Mouse (Mus musculus) G1E-ER4 (cell line): Measurements from ENCODE around the gene Wdr95. TPM values are rescaled to one million over a fixed set of nuclear protein-coding genes. Genes with fewer than 3 reads are reported as not detected.

Experiments used
- GATA1 ChIP-seq: IDR thresholded peaks from one replicate; pipeline ENCODE4 v1.8.0; 2012; ENCODE audit warnings: low read length, inconsistent platforms
- polyA plus RNA-seq: library from polyadenylated mRNA; stranded (reverse); fragments of >175 nt; gene quantifications from 2 replicates; pipeline ENCODE4 v1.2.3, GENCODE M21; 2012

The Wdr95 gene
- polyA plus RNA-seq, 1 experiment: not detected

- no peak for TF ChIP-seq GATA1
These were observed 57.4 kb downstream of the Wdr95 start for GRCm38 (mm10) chr5:149585910-149586309.

DNA sequence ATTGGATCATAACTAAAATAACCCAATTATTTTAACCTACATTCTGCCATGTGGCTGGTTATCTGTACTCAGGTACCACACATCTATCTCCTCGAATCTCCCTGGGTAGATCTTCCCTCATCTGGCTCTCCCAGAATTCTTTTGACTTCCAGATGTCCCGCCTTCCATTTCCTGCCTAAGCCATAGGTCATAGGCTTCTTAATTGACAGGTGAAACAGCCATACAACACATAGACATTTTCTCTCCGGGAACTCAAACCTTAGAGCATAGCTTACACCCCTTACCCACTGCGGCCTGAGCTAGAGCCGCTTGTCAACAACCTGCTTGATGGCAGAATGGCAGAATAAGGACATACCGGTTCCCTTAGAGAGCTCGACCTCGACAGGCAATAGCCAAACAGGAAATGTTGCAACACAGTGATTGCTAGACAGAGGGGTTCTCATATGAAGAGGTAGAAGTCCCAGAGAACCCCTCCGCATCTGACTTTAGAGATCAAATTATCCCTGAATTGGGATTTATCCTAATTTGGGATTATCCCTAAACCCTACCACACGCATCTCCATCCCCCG lies 58.9 kb downstream of the Wdr95 start:
- TF ChIP-seq GATA1: no peak

DNA sequence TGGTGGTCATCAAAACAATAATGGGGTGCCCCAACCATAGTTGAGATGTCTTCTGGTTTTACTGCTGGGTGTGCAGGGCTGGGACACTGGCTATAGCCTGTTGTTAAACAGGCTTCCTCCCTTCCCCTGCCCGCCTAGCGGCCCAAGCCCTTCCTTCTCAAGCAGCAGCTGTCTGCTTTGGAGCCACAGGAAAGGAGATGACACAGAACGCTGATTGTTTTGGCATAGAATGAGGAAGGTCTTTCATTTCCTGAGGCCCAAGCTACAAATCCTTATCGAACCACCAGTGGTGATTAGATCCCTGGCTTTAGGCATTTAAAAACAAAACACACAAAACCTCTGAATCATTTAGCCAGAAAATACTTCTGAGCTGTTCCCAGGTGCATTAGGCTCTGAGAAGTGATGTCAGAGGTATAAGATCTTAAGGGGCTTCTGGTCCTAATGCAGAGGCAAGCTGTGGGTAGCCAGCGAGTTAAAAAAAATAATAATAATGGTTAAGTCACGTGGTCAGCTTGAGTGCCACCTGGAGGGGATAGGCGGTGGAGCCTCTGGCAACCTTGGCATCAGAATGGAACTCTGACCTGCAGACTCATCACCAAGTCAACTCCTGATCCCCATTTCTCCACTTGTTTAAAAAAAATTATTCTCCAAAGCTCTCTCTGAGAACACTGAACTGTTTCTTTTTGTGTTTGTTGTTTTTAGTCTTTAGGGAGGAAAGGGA lies 60.5 kb downstream of the Wdr95 start:
- TF ChIP-seq GATA1: no peak

DNA sequence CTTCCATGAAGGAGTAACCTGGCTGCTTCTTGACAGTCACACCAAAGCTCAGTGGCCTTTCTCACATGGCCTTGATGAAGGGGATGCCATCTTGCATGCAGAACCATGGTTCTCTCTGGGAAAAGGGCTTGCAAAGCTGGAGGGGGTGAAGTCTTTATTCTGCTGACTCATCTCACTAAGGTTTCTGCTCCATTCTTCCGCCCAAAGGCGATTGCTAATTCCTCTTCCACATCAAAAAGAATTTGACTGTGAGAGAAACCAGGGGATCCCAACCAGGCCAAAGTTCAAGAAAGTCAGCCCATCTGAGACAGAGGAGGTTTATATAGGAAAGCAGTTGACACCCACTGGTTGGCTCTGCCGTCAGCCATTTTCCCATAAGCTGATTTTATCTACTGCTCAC lies 61.5 kb downstream of the Wdr95 start:
- TF ChIP-seq GATA1: no peak

DNA sequence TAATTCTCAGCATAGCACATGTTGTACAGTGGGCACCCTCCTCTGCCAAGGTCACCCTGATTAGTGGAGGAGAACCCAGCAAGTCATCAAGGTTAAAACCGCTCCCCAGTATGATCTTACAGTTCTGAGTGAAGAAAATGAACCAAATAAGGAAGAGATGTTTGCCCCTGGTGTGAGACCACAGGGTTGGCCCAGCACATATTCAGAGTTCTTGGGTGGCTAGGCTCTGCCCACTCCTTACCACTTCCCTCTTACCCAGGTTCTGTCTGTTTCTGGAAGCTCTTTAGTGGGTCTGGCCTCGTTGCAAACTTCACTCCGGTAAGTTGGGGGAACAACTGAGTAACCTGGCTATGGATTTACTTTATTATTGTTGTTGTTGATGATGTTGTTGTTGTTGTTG lies 65.7 kb downstream of the Wdr95 start:
- no peak for TF ChIP-seq GATA1

DNA sequence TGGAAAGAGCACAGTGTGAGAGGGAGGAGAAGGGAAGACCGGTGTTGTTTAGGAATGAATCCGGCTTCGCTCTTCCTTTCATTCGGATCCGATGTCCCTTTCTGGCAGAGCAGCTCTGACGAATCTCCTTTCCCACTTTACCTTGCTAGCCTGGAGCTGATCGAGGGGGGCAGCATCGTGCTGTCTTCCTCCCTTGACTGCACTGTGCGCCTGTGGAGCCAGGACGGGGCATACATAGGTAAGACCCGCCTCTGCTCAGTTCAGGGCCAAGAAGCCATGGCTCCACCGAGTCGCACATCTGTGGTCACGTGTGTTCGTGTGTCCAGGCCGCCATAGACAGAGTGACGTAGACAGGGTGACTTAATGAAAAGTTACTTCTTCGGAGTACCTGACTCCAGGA lies 68.9 kb downstream of the Wdr95 start:
- no peak for TF ChIP-seq GATA1

DNA sequence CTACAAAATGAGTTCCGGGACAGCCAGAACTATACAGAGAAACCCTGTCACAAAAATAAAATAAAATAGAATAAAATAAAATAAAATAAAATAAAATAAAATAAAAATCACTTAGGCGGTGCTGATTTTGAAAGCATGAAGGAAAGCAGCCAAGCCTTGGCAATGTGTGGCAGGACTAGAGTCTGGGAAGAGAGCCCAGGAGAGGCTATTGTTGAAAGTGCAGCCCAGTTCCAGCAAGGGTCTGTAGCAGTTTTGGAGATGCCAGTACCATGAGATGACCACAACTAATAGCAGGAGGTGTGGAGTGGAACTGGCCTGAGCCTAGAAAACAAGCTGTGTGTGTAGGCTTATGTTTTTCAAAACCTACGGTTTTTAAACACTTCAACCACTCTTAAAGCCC lies 73.5 kb downstream of the Wdr95 start:
- TF ChIP-seq GATA1: no peak

DNA sequence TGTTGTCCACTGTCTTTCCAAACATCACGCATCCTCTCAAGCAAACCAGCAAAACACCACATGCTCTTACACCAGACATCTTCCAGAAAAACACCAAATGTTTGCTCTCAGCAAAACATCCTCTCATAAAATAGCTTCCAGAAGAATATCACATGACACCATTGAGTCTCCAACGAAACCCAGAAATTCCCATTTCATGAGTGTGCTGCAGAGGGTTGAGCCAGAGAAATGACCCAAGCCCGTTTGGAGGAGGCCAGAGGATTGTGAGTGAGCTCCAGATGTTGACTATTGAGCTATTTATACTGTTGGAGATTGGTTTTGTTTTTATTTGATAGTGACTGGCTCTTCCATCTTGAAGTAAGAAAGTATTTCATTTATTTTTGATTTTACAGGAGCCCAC lies 74.8 kb downstream of the Wdr95 start:
- TF ChIP-seq GATA1: no peak

- TF ChIP-seq GATA1: no peak
These were observed 78.7 kb downstream of the Wdr95 start for GRCm38 (mm10) chr5:149607083-149607720.

DNA sequence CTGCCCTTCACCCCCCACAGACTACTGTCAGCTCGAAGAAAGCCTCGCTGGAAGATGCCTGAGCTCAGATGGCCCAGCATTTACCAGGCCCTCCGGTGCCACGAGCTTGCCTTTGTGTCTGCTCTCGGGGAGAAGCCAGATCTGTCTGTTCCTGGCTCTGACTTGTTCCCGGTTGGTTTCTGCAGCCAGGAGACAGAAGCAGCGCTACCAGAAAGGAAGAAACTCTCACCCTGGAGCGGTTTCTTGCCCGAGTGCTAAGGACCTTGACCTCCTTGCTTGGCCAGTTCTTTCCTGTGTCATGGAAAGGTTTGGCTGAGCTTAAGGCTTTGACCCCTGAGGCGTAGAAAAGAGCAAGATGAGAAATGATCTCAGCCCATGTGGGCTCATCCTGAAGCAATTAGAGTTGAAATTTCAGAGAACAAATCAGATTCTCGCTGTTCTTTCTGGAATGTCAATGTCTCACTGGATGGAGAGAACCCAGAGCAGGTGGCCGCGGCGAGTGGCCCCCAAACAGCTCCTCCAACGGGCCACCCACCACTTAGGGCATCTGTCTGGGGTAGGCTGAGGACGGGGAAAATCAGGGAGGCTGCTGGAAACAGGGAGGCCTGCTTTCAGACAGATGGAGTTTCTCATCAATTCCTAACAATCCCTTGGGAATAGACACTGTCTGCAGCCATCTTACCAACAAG lies 83.1 kb downstream of the Wdr95 start:
- no peak for TF ChIP-seq GATA1

DNA sequence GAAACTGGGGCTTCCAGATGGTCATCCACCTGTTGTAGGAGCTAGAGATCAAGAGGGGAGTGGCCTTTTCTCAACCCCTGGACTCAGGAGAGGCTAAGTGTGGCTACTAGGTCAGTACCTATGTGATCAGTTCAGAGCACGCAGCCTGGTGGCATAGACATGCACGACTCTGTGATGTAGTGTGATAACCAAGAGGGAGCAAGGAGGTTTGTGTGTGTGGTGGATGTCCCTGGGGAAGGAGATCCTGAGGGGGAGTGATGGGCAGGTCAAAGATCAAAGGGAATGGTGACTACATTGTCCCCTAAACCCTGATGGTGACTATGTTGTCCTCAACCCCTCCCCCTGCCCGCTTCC lies 83.7 kb downstream of the Wdr95 start:
- TF ChIP-seq GATA1: no peak

GRCm38 (mm10) chr5:149612740-149613139 lies 84.3 kb downstream of the Wdr95 start:
- no peak for TF ChIP-seq GATA1

DNA sequence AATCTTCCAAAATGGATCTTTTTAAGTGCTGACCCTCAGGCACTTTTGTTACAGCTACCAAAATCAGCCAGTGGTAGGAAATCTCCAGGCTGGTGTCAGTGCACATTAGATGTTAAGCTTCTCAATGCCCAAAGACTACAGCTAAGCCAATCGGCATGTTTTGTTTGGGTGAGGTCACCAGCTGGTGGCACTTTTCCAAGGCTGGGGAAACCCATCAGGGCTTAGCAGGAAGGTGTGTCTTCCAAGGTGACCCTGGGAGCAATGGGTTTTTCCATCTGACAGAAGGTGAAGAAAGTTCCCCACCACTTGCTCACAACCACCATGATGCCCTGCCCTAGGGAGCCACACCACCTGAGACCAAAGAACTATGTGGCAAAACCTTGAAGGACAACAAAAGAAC lies 87.7 kb downstream of the Wdr95 start:
- TF ChIP-seq GATA1: no peak

- no peak for TF ChIP-seq GATA1
These were observed 88.3 kb downstream of the Wdr95 start for GRCm38 (mm10) chr5:149616817-149617216.

GRCm38 (mm10) chr5:149617776-149618425 lies 89.4 kb downstream of the Wdr95 start:
- TF ChIP-seq GATA1: no peak

DNA sequence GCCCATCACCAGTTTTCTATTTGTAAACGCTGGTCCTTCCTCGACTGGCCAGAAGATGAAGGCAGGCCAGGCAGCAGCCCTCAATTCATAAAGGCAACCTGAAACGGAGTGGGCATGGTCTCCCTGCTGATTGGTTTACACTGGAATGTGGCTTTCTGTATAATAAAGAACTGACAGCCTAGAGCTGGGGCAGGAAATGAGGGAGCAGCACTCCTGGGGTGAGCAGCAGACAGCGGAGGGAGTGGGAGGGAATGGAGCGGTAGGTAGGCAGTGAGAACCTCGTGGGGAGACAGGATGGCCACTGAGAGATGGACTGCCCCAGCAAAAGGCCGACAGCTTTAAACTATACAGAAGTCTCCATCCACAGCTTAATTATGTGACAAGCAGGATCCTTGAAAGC lies 93.7 kb downstream of the Wdr95 start:
- TF ChIP-seq GATA1: no peak
